Mouse (Mus musculus) fat pad, adult 2 months (tissue): ENCODE data around the gene Spata31d1b.
"Not testable (repeated sequence)": the region's sequence is repeated elsewhere in the genome, so short reads cannot be mapped to it uniquely, and the experiment has no call there.

Experiments
- DNase-seq: peaks from one replicate; pipeline ENCODE4 v3.0.0-alpha.2; 2011; ENCODE audit warnings: low read depth, low spot score; ENCODE audit errors: extremely low read depth

Gene Spata31d1b

DNA sequence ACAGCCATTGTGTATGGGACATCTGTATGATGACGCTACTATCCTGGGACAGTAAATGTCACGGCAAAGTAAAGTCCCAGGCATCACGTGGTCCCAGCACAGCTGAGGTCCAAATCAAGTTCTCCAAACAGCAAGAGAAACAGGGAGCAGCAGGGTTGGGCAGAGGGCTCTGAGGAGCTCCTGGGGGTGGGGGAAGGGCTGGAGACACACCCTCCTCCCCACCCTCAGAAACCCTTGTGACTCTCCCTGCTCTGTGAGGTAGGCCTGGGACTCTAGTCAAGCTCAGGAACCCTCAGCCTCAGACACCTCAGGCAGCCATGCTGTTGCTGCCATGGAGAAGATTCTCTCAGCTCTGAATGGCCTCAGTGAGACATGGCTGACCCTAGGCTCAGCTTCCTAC lies at the start of gene Spata31d1b:
Spata31d1b (plus strand) TSS at position 301 of the 400 bp plus-strand sequence.
- not testable (repeated sequence) for DNase-seq

DNA sequence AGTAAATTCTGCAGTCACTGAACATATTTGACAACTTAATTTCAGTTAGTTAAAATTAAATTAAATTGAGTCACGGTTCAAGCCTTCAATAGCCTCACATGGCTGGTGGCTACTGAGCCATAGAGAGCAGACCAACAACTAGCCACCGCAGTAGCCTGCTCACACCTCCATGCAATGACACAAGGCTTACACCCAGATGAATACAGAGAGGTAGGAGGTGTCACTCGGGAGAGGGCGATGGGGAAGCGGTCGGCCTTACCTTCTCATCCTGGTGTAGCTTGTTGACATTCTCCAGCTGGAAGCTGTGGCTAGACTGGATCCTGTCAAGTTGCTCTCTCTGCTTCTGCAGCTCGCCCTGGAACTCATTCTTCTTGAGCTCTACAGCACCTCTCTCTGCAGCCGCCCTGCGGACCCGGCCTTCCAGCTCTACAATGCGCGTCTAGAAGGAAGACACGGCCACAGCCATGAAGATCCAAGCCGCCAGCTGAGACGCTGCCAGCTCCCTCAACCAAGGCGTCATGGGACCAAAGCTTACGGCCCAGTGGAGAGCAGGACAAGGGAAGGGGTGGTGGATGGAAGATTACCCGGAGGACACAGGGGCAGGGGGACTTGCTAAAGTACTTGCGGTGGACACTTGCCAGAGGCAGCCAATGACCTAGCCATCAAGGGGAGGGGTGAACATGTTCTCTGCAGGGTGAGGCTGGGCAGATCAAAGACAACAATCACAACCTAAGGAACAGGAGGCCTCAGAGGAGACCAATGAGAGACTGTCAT lies 48.0 kb upstream of the Spata31d1b start:
- DNase-seq, result no peak

GRCm38 (mm10) chr13:59667763-59668162 lies 44.3 kb upstream of the Spata31d1b start:
- DNase-seq, result no peak

DNA sequence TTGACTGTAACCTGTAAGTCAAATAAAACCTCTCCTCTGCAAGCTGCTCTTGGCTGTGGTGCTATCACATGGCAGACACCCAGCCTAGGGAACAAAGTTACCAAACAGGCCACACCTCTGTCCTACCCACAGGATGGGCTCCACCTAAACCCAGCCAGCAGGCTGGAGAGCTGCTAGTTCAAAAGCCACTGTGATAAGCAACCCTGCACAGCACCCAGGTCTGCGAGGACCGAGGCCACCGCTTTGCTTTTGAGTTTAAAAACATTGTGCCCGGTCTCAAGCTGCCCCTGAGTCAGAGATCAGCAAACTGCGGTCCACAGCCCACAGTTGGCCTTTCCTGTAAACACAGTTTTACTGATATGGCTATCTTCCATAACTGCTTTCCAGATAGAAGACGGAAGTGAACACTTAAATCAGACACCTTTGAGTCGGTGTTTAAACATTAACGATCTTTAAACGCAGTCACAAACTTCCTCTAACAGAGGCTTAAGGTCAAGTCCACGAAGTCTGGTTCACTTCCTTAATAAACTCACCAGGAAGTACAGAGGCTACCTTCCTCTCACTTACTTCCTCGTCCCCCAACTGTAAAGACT lies 43.5 kb upstream of the Spata31d1b start:
- no peak for DNase-seq

- no peak for DNase-seq
Observed at GRCm38 (mm10) chr13:59669946-59670345, 42.1 kb upstream of the Spata31d1b start.

- no peak for DNase-seq
Observed at GRCm38 (mm10) chr13:59671521-59671920, 40.6 kb upstream of the Spata31d1b start.

- no peak for DNase-seq
Observed at GRCm38 (mm10) chr13:59672248-59672647, 39.8 kb upstream of the Spata31d1b start.

GRCm38 (mm10) chr13:59673597-59673996 lies 38.5 kb upstream of the Spata31d1b start:
- no peak for DNase-seq

DNA sequence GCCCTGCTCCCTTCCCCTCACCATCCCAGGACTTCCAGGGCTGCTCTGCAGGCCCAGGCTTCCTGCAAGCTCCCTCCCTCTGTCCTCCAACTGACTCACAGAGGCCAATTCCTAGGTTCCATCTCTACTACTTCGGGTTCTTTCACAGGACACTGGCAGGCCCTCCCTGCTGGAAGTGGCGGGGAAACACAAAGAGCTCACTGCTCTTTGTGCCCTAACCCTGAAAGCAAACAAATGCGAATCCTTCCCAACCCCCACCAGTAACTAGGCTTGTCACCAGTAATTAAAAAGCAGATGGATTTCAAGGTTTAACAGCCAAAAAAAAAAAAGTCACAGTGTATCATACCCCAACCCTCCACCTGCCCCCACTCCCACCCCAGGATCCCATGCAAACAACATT lies 37.9 kb upstream of the Spata31d1b start:
- DNase-seq, result no peak

DNA sequence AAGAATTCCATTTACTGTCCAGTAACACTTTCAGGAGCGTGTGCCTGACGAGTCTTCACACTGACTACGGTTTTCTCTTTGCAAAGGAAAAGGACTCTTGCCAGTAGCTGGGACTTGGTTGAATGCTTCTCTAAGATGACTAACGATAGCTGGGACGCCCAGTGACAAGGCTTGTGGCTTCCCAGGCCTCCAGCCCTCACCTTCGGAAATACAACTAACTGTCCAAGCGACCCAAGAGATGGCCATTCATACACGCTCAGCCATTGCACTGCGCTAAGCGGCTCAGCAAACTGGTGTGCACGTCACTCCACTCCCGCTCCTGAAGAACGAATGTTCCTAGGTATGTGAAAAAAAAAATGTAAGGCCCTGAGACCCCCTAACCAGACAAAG lies 37.3 kb upstream of the Spata31d1b start:
- DNase-seq, result no peak

GRCm38 (mm10) chr13:59675151-59676011 lies 36.7 kb upstream of the Spata31d1b start, which contains the start of gene Golm1:
Gene Golm1 (minus strand): TSS chr13:59675811.
- no peak for DNase-seq

GRCm38 (mm10) chr13:59676316-59677229 lies 35.5 kb upstream of the Spata31d1b start:
- no peak for DNase-seq

DNA sequence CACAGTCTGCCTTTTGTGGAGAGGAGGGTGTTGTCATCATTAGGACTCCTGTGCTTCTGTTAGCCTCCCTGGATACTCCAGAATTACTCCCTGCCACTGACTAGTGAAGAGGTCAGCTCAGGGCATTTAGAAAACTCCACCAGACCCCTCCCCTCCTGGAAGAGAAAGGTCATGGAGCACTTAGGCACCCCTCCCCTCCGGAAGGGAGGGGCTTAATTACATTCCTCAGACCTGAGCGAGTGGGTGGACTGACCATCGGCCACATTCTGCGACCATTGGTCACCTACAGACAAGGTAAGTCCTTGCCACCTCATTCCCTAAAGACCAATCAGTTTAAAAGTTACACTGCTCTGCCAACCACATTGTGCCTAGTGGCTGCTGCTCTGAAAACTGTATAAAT lies 32.8 kb upstream of the Spata31d1b start:
- no peak for DNase-seq

- DNase-seq, result no peak
Observed at GRCm38 (mm10) chr13:59679908-59680307, 32.2 kb upstream of the Spata31d1b start.

GRCm38 (mm10) chr13:59682629-59683028 lies 29.5 kb upstream of the Spata31d1b start:
- no peak for DNase-seq

GRCm38 (mm10) chr13:59685236-59685635 lies 26.8 kb upstream of the Spata31d1b start:
- DNase-seq, result no peak

DNA sequence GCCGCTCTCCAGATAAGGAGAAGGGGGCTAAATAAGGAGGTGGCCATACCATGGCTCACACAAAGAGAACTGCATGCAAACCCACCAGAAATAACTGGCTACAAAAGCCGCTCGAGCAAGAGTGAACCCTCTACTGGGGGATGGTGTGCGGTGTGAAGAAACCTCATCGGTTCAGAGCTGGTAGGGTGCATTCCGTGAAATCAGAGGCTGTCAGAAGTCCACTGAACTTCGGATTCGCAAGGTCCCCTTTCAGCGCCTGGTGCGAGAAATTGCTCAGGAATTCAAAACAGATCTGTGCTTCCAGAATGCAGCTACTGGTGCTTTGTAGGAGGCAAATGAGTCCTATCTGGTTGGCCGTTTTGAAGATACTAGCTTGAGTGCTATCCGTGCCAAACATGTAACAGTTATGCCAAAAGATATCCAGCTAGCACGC lies 23.7 kb upstream of the Spata31d1b start:
- DNase-seq, result no peak

DNA sequence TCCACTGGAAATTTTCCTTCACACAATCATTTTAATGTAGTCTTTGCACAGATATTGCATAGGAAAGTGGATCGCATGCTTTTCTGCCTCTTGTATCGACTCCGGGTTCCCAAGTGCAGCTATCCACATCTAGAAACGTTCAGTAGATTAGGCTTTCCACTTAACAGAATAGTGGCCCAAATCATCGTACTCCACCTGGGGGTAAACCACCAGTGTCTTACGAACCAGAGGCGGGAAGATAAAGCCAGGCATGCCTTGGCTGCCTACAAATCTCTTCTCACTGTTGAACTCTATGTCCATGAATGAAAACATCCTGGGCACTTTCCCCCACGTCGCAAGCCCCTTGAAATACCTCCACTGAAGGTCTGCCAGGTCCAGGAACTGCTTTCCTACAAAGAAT lies 22.8 kb upstream of the Spata31d1b start:
- no peak for DNase-seq

DNA sequence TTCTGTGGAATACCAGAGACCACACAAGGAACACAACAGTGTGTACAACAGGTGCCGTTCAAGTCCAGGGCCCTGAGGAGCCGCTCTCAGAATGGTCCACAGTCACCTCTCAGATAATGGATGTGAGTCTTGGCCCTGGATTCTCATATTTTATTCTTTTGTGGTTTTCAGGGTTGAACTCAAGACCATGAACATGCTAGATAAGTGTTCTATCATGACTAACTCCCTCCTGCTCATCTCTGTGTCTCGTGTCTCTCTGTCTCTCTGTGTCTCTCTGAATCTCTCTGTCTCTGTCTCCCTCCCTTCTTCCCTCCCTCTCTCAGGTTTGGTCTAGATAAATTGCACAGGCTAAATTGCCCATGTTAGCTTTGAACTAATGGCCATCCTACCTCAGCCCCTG lies 22.2 kb upstream of the Spata31d1b start:
- DNase-seq, result no peak

- DNase-seq, result no peak
Observed at GRCm38 (mm10) chr13:59690576-59690975, 21.5 kb upstream of the Spata31d1b start.

DNA sequence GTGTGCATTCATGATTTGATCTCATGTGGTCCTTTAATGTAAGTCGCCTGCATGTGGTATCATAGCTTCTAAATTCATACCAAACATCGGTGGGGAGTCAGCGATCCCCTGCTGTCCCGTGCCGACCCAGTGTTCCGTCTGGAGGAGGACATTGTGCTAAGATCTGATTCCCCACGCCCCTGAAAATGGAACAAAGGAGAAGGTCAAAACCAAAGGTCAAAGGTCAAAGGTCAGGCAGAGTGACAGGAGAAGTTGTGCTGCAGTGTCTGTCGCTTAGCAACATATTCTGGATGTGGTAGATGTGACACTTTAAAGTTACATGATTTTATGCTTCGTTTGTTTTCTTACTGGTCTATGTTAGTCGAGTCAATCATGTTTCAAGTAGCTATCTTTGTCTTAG lies 20.6 kb upstream of the Spata31d1b start:
- DNase-seq, result no peak
